Mouse (Mus musculus): ENCODE measurements around the gene Rora.

DNA sequence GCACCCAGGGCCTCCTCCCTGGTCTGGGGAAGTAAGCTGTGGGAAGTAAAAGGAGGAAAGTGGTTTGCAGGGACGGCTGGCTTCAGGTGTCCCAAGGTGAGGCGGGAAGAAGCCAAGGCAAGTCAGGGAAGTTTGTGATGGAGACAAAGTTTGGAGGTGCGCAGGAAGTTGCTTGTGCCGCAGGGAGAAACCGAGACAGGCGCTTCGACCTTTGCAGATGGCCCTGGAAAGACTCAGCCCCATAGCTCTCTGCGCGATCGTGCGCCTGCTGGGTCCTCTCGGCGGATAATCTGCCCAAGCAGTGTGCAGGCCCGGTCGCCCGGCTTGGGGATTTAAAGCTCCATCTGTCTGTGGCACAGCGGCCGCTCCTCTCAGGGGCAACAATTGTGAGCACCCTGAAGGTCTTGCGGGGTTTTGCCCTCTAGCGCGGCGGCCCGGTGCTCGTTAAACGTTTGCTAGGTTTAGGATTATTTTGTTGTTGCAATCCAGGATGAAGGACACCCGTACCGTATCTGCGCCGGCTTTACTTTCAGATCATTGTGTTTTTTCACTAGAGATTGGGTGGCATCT is 637.4 kb downstream of the Rora start:
- TF ChIP-seq CTCF (conservative IDR thresholded peaks at IDR 0.05; ENCODE audit: low read length) (no peak), NANOG (IDR thresholded peaks at IDR 0.05; ENCODE audit: borderline replicate concordance, low read length) (no peak), POU5F1 (IDR thresholded peaks at IDR 0.05; ENCODE audit: borderline replicate concordance, low read length) (no peak)

Measured in E14TG2a.4 (cell line).